Mouse (Mus musculus) megakaryocyte, embryonic 14.5 days (primary cell): ENCODE data around the gene Sh3bp5l.
"Not testable (repeated sequence)": the region's sequence is repeated elsewhere in the genome, so short reads cannot be mapped to it uniquely, and the experiment has no call there.

Experiments
- FLI1 ChIP-seq: IDR thresholded peaks from 2 replicates; pipeline ENCODE4 v1.6.1; 2012; ENCODE audit warnings: low read length, inconsistent platforms, mixed read lengths
- GATA1 ChIP-seq: IDR thresholded peaks from 3 replicates; pipeline ENCODE4 v1.6.1; 2012; ENCODE audit warnings: mixed read lengths, low read length, inconsistent platforms, borderline replicate concordance

DNA sequence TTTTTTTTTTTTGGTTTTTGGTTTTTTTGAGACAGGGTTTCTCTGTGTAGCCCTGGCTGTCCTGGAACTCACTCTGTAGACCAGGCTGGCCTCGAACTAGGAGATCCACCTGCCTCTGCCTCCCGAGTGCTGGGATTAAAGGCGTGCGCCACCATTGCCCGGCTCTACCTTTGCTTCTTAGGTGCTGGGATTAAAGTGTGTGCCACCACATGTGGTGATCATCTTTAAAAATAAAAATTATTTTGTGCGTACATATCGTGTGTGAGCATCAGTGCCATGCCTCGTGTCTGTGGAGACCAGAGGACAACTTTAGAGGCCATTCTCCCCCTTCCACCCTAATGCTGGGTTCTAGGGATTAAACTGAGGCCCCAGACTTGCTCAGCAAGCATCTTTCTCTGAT, 25.2 kb upstream of the Sh3bp5l start:
- not testable (repeated sequence) for TF ChIP-seq GATA1, FLI1
